Mouse (Mus musculus): ENCODE measurements around the gene Ang2. TPM values are rescaled to one million over a fixed set of nuclear protein-coding genes. Genes with fewer than 3 reads are reported as not detected.
A peak's percentile ranks its signal among the peaks of the same experiment; 100 is the strongest.
"Not testable (repeated sequence)": the region's sequence is repeated elsewhere in the genome, so short reads cannot be mapped to it uniquely, and the experiment has no call there.

The Ang2 gene
- polyA plus RNA-seq, 1 experiment from 2014 or later = not detected

DNA sequence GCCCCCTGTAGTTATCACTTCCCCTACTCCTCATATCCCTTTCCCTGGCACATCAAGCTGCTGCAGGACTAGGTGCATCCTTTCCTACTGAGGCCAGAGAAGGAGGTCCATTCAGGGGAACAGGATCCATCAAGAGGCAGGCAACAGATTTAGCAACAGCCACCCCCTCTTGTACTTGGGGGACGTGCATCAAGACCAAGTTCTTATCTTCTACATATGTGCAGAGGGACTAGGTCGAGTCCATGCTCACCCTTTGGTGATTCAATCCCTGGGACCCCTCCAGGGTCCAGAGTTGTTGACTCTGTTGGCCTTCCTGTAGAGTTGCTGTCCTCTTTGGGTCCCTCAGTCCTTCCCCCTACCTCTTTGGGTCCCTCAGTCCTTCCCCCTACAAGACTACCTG, 17.9 kb downstream of the Ang2 start:
- 79% methylated on average over 2 of the region's 2 CpGs for WGBS
- not testable (repeated sequence) for H3K4me2 ChIP-seq (replicated peaks; ENCODE audit: low read depth, low read length); H3K27ac ChIP-seq (ENCODE audit: low read length); H3K9ac ChIP-seq (replicated peaks; ENCODE audit: low read length); H3K4me3 ChIP-seq (ENCODE audit: low read length); H3K36me3 ChIP-seq (ENCODE audit: insufficient read depth, low read length); ATAC-seq (ENCODE audit: low FRiP score, low TSS enrichment); H3K4me1 ChIP-seq (ENCODE audit: insufficient read depth, low read length); H3K9me3 ChIP-seq (ENCODE audit: low read length); H3K27me3 ChIP-seq (ENCODE audit: insufficient read depth, low read length)

DNA sequence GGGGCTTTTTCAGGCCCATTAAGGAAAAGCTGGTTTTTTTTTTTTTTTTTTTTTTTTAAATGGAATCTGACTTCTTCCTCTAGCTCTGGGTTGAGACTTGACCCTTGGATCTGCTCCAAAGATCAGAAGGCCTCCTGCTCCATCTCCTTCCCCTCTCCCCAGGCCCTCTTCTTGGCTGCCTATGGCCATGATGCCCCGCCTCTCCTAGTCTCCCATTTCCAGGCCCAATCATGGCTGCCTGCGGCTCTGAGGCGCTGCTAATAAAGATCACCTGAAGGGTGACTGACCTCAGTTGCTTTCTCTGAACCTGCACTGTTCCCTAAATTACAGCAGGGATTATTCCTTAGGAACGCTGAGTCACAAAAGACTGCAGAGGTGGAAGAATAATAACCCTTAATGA, 25.1 kb downstream of the Ang2 start:
- WGBS = 50% methylated on average over 4 of the region's 4 CpGs
- Histone ChIP-seq H3K9me3 (ENCODE audit: low read length) (no peaks in the 10 kb centered on the region), H3K9ac (replicated peaks; ENCODE audit: low read length) (no peak overlapping the region), H3K4me1 (ENCODE audit: insufficient read depth, low read length) (0 out of 2 replicates have a peak, but pooled peaks cover 8% of the 10 kb centered on the region), H3K4me2 (replicated peaks; ENCODE audit: low read depth, low read length) (no peak overlapping the region), H3K27me3 (ENCODE audit: insufficient read depth, low read length) (no peaks in the 10 kb centered on the region), H3K27ac (ENCODE audit: low read length) (no peak overlapping the region), H3K4me3 (ENCODE audit: low read length) (no peak overlapping the region), H3K36me3 (ENCODE audit: insufficient read depth, low read length) (no peaks in the 10 kb centered on the region)
- ATAC-seq (ENCODE audit: low FRiP score, low TSS enrichment) = peak; percentile 79

DNA sequence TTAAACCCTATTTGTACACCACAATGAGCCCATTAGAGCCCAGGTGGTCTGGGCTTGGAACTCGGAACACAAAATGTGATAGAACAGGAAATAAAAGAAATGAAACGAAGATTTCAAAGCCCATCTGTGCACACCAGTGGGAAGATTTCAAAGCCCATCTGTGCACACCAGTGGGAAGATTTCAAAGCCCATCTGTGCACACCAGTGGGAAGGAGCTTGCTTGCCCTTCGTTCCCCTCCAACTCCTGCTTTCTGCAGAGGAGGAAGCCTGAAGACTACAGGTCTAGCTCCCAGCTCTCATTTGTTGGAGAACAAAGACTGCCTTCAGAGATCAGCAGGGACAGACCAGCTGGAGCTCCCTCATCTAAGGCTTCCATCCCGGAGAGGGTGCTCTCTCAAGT, 26.0 kb downstream of the Ang2 start:
- not testable (repeated sequence) for H3K4me2 ChIP-seq (replicated peaks; ENCODE audit: low read depth, low read length); H3K9me3 ChIP-seq (ENCODE audit: low read length); H3K4me1 ChIP-seq (ENCODE audit: insufficient read depth, low read length); H3K36me3 ChIP-seq (ENCODE audit: insufficient read depth, low read length); H3K27ac ChIP-seq (ENCODE audit: low read length); H3K27me3 ChIP-seq (ENCODE audit: insufficient read depth, low read length); H3K4me3 ChIP-seq (ENCODE audit: low read length); ATAC-seq (ENCODE audit: low FRiP score, low TSS enrichment); H3K9ac ChIP-seq (replicated peaks; ENCODE audit: low read length)
- 61% methylated on average over 4 of the region's 4 CpGs for WGBS

DNA sequence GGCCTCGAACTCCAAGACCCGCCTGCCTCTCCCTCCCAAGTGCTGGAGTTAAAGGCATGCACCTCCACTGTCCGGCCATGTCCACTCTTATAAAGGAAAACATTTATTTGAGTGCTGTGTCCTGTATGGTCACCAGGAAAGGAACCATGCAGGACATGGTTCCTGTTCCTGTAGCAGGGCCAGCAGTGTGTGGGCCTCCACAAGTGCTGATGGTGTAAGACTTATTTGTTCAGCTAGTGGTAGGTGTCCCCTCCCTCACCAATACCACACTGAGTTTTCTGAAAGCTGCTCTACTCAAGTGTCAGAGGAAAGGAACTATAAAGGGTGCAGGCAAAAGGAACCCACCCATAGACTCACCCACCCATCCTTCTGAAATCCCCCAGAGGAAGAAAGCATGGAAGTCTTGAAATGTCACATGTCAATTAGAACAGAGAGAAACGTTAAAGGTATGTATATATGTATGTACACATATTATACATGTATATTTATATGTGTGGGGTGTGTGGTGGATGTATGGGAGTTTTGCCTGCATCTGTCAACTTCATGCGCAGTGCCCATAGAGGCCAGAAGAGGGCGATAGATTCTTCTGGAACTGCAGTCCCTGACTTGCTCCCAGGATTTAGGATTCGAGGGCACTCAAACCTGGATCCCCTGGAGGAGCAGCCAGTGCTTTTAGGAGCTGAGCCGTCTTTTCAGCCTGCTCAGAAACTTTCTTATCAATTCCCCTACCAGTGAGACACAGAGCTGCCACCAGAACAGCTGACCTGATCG, 26.7 kb downstream of the Ang2 start:
- H3K9ac ChIP-seq (replicated peaks; ENCODE audit: low read length); H3K4me3 ChIP-seq (ENCODE audit: low read length); H3K27ac ChIP-seq (ENCODE audit: low read length); H3K4me2 ChIP-seq (replicated peaks; ENCODE audit: low read depth, low read length); H3K9me3 ChIP-seq (ENCODE audit: low read length); H3K4me1 ChIP-seq (ENCODE audit: insufficient read depth, low read length); H3K36me3 ChIP-seq (ENCODE audit: insufficient read depth, low read length); H3K27me3 ChIP-seq (ENCODE audit: insufficient read depth, low read length); ATAC-seq (ENCODE audit: low FRiP score, low TSS enrichment): not testable (repeated sequence)
- WGBS = 37% methylated on average over 9 of the region's 9 CpGs

DNA sequence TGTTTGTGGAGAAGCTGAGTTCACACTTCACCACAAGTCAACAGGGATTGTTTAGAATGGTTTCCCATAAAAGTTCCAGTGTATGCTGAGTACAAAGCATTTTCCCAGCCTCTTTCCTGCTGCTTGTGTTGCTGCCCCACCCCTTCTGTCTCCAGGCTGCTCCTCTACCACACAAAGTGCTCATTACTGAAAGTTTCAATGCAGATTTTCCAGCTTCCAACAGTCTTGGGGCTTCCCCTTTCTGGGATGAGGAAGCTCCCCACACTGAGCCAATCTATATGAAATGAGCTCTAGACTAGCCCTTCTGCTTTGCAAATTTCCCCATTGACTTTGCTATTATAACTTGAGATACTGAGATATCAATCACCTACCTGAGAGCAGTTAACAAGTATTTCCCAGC, 32.9 kb downstream of the Ang2 start:
- Histone ChIP-seq H3K9me3 (ENCODE audit: low read length) (no peaks in the 10 kb centered on the region), H3K4me1 (ENCODE audit: insufficient read depth, low read length) (no peaks in the 10 kb centered on the region), H3K36me3 (ENCODE audit: insufficient read depth, low read length) (no peaks in the 10 kb centered on the region), H3K4me2 (replicated peaks; ENCODE audit: low read depth, low read length) (no peak overlapping the region), H3K27ac (ENCODE audit: low read length) (no peak overlapping the region), H3K4me3 (ENCODE audit: low read length) (no peak overlapping the region), H3K9ac (replicated peaks; ENCODE audit: low read length) (no peak overlapping the region), H3K27me3 (ENCODE audit: insufficient read depth, low read length) (no peaks in the 10 kb centered on the region)
- no peak for ATAC-seq (ENCODE audit: low FRiP score, low TSS enrichment)

GRCm38 (mm10) chr14:51165435-51165834, 33.5 kb downstream of the Ang2 start:
- Histone ChIP-seq H3K27ac (ENCODE audit: low read length) (no peak overlapping the region), H3K27me3 (ENCODE audit: insufficient read depth, low read length) (no peaks in the 10 kb centered on the region), H3K4me1 (ENCODE audit: insufficient read depth, low read length) (no peaks in the 10 kb centered on the region), H3K9ac (replicated peaks; ENCODE audit: low read length) (no peak overlapping the region), H3K9me3 (ENCODE audit: low read length) (no peaks in the 10 kb centered on the region), H3K4me2 (replicated peaks; ENCODE audit: low read depth, low read length) (no peak overlapping the region), H3K36me3 (ENCODE audit: insufficient read depth, low read length) (no peaks in the 10 kb centered on the region), H3K4me3 (ENCODE audit: low read length) (no peak overlapping the region)
- 95% methylated on average over 1 of the region's 1 CpGs for WGBS
- no peak for ATAC-seq (ENCODE audit: low FRiP score, low TSS enrichment)

DNA sequence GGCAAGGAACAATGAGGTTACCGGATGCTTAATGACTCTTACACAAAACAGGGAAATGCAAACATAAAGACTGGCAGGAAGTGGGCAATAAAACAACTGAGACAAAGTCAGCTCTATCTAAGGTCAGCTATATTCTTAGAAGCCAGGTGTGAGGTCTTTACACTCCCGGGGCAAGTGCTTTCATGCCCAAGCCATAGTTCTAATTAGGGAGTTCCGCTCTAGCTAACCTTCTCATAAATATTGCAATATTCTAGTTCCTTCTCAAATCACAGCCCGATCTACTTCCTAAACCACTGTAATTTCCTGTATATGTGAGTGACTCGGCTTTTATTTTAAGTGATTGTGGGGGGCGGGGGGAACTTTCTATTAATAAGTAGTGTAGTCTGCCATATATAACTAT, 35.6 kb downstream of the Ang2 start:
- 63% methylated on average over 6 of the region's 6 CpGs for WGBS
- not testable (repeated sequence) for H3K27ac ChIP-seq (ENCODE audit: low read length); H3K4me2 ChIP-seq (replicated peaks; ENCODE audit: low read depth, low read length); H3K27me3 ChIP-seq (ENCODE audit: insufficient read depth, low read length); H3K9me3 ChIP-seq (ENCODE audit: low read length); ATAC-seq (ENCODE audit: low FRiP score, low TSS enrichment); H3K36me3 ChIP-seq (ENCODE audit: insufficient read depth, low read length); H3K4me1 ChIP-seq (ENCODE audit: insufficient read depth, low read length); H3K9ac ChIP-seq (replicated peaks; ENCODE audit: low read length); H3K4me3 ChIP-seq (ENCODE audit: low read length)

- not testable (repeated sequence) for H3K27ac ChIP-seq (ENCODE audit: low read length); H3K4me2 ChIP-seq (replicated peaks; ENCODE audit: low read depth, low read length); ATAC-seq (ENCODE audit: low FRiP score, low TSS enrichment); H3K36me3 ChIP-seq (ENCODE audit: insufficient read depth, low read length); H3K4me1 ChIP-seq (ENCODE audit: insufficient read depth, low read length); H3K27me3 ChIP-seq (ENCODE audit: insufficient read depth, low read length); H3K4me3 ChIP-seq (ENCODE audit: low read length); H3K9me3 ChIP-seq (ENCODE audit: low read length); H3K9ac ChIP-seq (replicated peaks; ENCODE audit: low read length)
- 91% methylated on average over 3 of the region's 3 CpGs for WGBS
Measured at GRCm38 (mm10) chr14:51161976-51162375, 37.0 kb downstream of the Ang2 start, which contains the start of gene Rnase2b. TSS of gene Rnase2b (plus strand) at chr14:51162260.

DNA sequence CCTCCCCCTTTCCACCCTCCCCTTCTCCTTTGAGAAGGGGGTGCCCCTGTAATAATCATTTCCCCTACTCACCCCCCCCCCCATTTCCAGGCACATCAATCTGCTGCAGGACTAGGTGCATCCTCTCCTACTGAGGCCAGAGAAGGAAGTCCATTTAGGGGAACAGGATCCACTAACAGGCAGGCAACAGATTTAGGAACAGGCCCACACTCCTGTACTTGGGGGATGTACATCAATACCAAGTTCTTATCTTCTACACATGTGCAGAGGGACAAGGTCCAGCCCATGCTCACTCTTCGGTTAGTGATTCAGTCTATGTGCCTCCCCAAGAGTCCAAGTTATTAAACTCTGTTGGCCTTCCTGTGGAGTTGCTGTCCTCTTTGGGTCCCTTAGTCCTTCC, 41.9 kb downstream of the Ang2 start:
- Histone ChIP-seq H3K27me3 (ENCODE audit: insufficient read depth, low read length) (no peaks in the 10 kb centered on the region), H3K4me1 (ENCODE audit: insufficient read depth, low read length) (0 out of 2 replicates have a peak, but pooled peaks cover 7% of the 10 kb centered on the region), H3K4me3 (ENCODE audit: low read length) (no peak overlapping the region), H3K36me3 (ENCODE audit: insufficient read depth, low read length) (no peaks in the 10 kb centered on the region), H3K9me3 (ENCODE audit: low read length) (no peaks in the 10 kb centered on the region), H3K9ac (replicated peaks; ENCODE audit: low read length) (no peak overlapping the region), H3K4me2 (replicated peaks; ENCODE audit: low read depth, low read length) (no peak overlapping the region), H3K27ac (ENCODE audit: low read length) (no peak overlapping the region)
- 90% methylated on average over 1 of the region's 1 CpGs for WGBS
- ATAC-seq (ENCODE audit: low FRiP score, low TSS enrichment) = no peak

DNA sequence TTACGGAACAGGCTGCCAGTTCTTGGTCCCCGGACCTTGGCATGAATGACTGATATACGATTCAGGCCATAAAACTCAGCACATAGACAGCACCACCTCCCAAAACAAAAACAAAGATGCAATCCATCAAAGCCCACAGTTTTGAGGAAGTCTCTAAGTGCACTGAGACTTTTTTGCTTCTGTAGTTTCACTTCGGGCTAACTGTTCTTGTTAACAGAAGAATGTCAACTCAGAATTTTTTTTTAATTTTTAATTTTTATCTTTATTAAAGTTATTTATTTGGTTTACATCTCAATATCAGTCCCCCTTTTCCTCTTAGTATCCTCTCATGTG, 42.2 kb downstream of the Ang2 start:
- 8% methylated on average over 4 of the region's 4 CpGs for WGBS
- Histone ChIP-seq H3K27me3 (ENCODE audit: insufficient read depth, low read length) (no peaks in the 10 kb centered on the region), H3K4me2 (replicated peaks; ENCODE audit: low read depth, low read length) (no peak overlapping the region), H3K4me1 (ENCODE audit: insufficient read depth, low read length) (0 out of 2 replicates have a peak, but pooled peaks cover 7% of the 10 kb centered on the region), H3K27ac (ENCODE audit: low read length) (no peak overlapping the region), H3K36me3 (ENCODE audit: insufficient read depth, low read length) (no peaks in the 10 kb centered on the region), H3K9me3 (ENCODE audit: low read length) (no peaks in the 10 kb centered on the region), H3K9ac (replicated peaks; ENCODE audit: low read length) (no peak overlapping the region), H3K4me3 (ENCODE audit: low read length) (no peak overlapping the region)
- peak; percentile 46 for ATAC-seq (ENCODE audit: low FRiP score, low TSS enrichment)

All from kidney, embryonic 16.5 days (tissue).